ENCODE assay signal across 9 mouse cellular contexts in the genomic region with DNA sequence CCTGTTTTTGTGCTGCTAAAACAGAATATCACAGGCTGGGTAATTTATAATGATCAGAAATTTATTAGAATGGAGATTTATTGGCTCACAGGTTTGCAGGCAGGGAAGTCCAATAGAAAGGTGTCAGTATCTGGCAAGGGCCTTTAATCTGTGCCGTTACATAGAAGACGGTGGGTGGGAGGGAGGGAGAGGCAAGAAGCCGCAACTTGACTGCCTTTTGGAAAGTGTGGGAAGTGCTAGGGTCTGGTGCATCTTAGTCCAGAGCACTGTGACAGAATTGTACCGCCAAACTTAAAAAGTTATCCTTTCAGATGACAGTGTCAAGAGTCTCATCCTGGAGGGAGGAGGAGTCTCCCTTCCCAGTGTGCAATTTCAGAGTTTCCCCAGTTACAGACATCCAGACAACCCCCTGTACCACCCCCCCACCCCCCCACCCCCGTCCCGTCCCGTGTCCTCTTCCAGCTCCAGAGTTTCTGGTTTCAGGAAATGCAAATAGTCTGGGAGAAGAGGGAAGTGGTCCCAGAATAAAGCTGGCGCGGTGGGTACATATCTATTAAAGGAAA.
DNase-seq lines count a peak whose midpoint lies in the region; ATAC-seq lines count a peak whose summit lies in the region.
"Had no signal": no experiment of that assay in that cellular context is flagged by ENCODE, and none has a peak within 500 bp of the region (broad histone marks: within the 10 kb centered on the region; RNA-seq: fewer than 3 reads in every experiment).

No protein-coding gene starts in this region.

- H3K36me3 ChIP-seq in liver, embryonic 11.5 days (ENCODE audit: control insufficient read depth, insufficient read depth, low read length): no peaks in the 10 kb centered on the region
- no peaks in the 10 kb centered on the region for H3K36me3 ChIP-seq in hindbrain, embryonic 14.5 days (replicated peaks; ENCODE audit: control insufficient read depth, insufficient read depth)
- no peaks in the 10 kb centered on the region for H3K36me3 ChIP-seq in neural tube, embryonic 13.5 days

- no peaks in the 10 kb centered on the region for H3K9me3 ChIP-seq in liver, embryonic 11.5 days (ENCODE audit: control insufficient read depth, low read length)
- H3K9me3 ChIP-seq in hindbrain, embryonic 14.5 days (ENCODE audit: control insufficient read depth, low read length): no peaks in the 10 kb centered on the region
- no peaks in the 10 kb centered on the region for H3K9me3 ChIP-seq in neural tube, embryonic 13.5 days

- no peak overlapping the region for H3K27ac ChIP-seq in liver, embryonic 11.5 days (ENCODE audit: low read depth, low read length)
- H3K27ac ChIP-seq in hindbrain, embryonic 14.5 days: no peak overlapping the region
- 0 out of 2 replicates have a peak overlapping the region, but pooled peaks have one; percentile 19 for H3K27ac ChIP-seq in neural tube, embryonic 13.5 days (replicated peaks)

- 0 out of 2 replicates have a peak, but pooled peaks have one; percentile 36 for ATAC-seq in frontal cortex, adult (ENCODE audit: low TSS enrichment)
- 0 out of 2 replicates have a peak, but pooled peaks have one; percentile 10 for ATAC-seq in liver, embryonic 11.5 days (replicated peaks; ENCODE audit: low FRiP score)
- ATAC-seq in hindbrain, embryonic 14.5 days (ENCODE audit: low FRiP score): 0 out of 2 replicates have a peak, but pooled peaks have one; percentile 34
- no peak for ATAC-seq in neural tube, embryonic 13.5 days (ENCODE audit: low read depth)

- no peak for DNase-seq in frontal cortex, postnatal 25 days (ENCODE audit: low spot score in 2 of 2)
- no peak for DNase-seq in liver, embryonic 11.5 days (ENCODE audit: low spot score)
- DNase-seq in liver: no peak
- DNase-seq in hindbrain, embryonic 14.5 days (ENCODE audit: low spot score): no peak
- no peak for DNase-seq in gastrocnemius, adult 18-20 months (ENCODE audit: low spot score)
- DNase-seq in MN1 (ENCODE audit: low spot score): no peak

- H3K4me1 ChIP-seq in liver, embryonic 11.5 days (replicated peaks; ENCODE audit: control insufficient read depth, insufficient read depth, low read length): no peaks in the 10 kb centered on the region
- no peaks in the 10 kb centered on the region for H3K4me1 ChIP-seq in hindbrain, embryonic 14.5 days (replicated peaks; ENCODE audit: control insufficient read depth, insufficient read depth, low read length)
- peaks cover 23% of the 10 kb centered on the region for H3K4me1 ChIP-seq in neural tube, embryonic 13.5 days (replicated peaks)

- H3K27me3 ChIP-seq in liver, embryonic 11.5 days (replicated peaks; ENCODE audit: control insufficient read depth, insufficient read depth, low read length): no peaks in the 10 kb centered on the region
- no peaks in the 10 kb centered on the region for H3K27me3 ChIP-seq in hindbrain, embryonic 14.5 days (ENCODE audit: control insufficient read depth, insufficient read depth, low read length)
- no peaks in the 10 kb centered on the region; the same call in 1 of the 2 replicates for H3K27me3 ChIP-seq in neural tube, embryonic 13.5 days

- H3K4me3 ChIP-seq in liver, embryonic 11.5 days (ENCODE audit: low read depth, low read length): no peak overlapping the region
- no peak overlapping the region for H3K4me3 ChIP-seq in hindbrain, embryonic 14.5 days (replicated peaks; ENCODE audit: low read length)
- H3K4me3 ChIP-seq in neural tube, embryonic 13.5 days: 0 out of 2 replicates have a peak overlapping the region, but pooled peaks have one; percentile 19
- H3K4me3 ChIP-seq: erythroblast, embryonic 14.5 days had no signal

- H3K9ac ChIP-seq in liver, embryonic 11.5 days (ENCODE audit: low read depth, low read length): no peak overlapping the region
- peak overlapping the region; percentile 2; the same call in 1 of the 2 replicates for H3K9ac ChIP-seq in hindbrain, embryonic 14.5 days
- peak overlapping the region; percentile 43 for H3K9ac ChIP-seq in neural tube, embryonic 13.5 days

- 18% methylated on average over 9 of the region's 9 CpGs for WGBS in liver, embryonic 11.5 days
- 15% methylated on average over 9 of the region's 9 CpGs for WGBS in hindbrain, embryonic 14.5 days
- WGBS in neural tube, embryonic 13.5 days: 29% methylated on average over 9 of the region's 9 CpGs

- no peak overlapping the region for H3K4me2 ChIP-seq in liver, embryonic 11.5 days
- peak overlapping the region; percentile 37 for H3K4me2 ChIP-seq in hindbrain, embryonic 14.5 days (replicated peaks)
- H3K4me2 ChIP-seq in neural tube, embryonic 13.5 days: peak overlapping the region; percentile 48
